Mouse (Mus musculus): Measurements from ENCODE around the gene Naa10. TPM values are rescaled to one million over a fixed set of nuclear protein-coding genes. Genes with fewer than 3 reads are reported as not detected.

Naa10 gene
- polyA plus RNA-seq, 1 experiment from 2014 or later, result 98.4 TPM

GRCm38 (mm10) chrX:73911156-73911555, 10.6 kb downstream of the Naa10 start:
- Histone ChIP-seq H3K9ac (no peak overlapping the region), H3K9me3 (no peaks in the 10 kb centered on the region), H3K4me1 (replicated peaks) (0 out of 2 replicates have a peak, but pooled peaks cover 2% of the 10 kb centered on the region), H3K4me3 (no peak overlapping the region), H3K4me2 (peak overlapping the region; percentile 44), H3K36me3 (no peaks in the 10 kb centered on the region), H3K27ac (replicated peaks) (no peak overlapping the region), H3K27me3 (no peaks in the 10 kb centered on the region)
- no peak for ATAC-seq (ENCODE audit: low FRiP score, low read depth)
- WGBS, result 34% methylated on average over 22 of the region's 26 CpGs

DNA sequence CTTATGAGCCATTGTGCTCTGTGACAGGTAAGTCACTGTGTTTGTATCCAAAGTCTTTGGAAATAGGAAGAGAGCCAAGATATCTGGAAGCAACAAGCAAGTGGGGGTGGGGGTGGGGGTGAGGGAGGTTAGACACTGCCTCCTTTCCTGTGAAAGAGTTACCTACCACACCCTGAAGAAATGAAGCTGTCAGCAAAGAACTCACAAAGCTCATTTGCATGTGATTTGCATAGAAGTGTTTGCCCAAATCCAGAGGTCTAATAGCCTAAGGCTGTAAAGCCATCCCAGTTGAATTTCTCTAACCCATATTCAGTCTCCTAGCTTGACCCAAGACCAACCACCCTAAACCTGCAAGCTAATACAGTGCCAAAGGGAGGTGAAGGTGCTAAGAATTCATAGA, 11.3 kb downstream of the Naa10 start:
- Histone ChIP-seq H3K4me1 (replicated peaks) (0 out of 2 replicates have a peak, but pooled peaks cover 2% of the 10 kb centered on the region), H3K9me3 (no peaks in the 10 kb centered on the region), H3K27me3 (no peaks in the 10 kb centered on the region), H3K4me3 (no peak overlapping the region), H3K36me3 (no peaks in the 10 kb centered on the region), H3K9ac (no peak overlapping the region), H3K27ac (replicated peaks) (no peak overlapping the region), H3K4me2 (0 out of 2 replicates have a peak overlapping the region, but pooled peaks have one; percentile 44)
- no peak for ATAC-seq (ENCODE audit: low FRiP score, low read depth)

- 0 out of 2 replicates have a peak, but pooled peaks cover 2% of the 10 kb centered on the region for H3K4me1 ChIP-seq (replicated peaks)
- no peak overlapping the region for H3K9ac ChIP-seq
- H3K9me3 ChIP-seq, result no peaks in the 10 kb centered on the region
- H3K36me3 ChIP-seq, result no peaks in the 10 kb centered on the region
- no peak overlapping the region for H3K4me3 ChIP-seq
- no peak for ATAC-seq (ENCODE audit: low FRiP score, low read depth)
- 100% methylated on average over 1 of the region's 1 CpGs for WGBS
- H3K4me2 ChIP-seq, result no peak overlapping the region
- no peaks in the 10 kb centered on the region for H3K27me3 ChIP-seq
- no peak overlapping the region for H3K27ac ChIP-seq (replicated peaks)
These were observed 11.7 kb downstream of the Naa10 start for GRCm38 (mm10) chrX:73910049-73910448.

GRCm38 (mm10) chrX:73897959-73898358, 23.8 kb downstream of the Naa10 start:
- Histone ChIP-seq H3K27ac (replicated peaks) (no peak overlapping the region), H3K36me3 (no peaks in the 10 kb centered on the region), H3K4me1 (replicated peaks) (no peaks in the 10 kb centered on the region), H3K9ac (no peak overlapping the region), H3K4me2 (no peak overlapping the region), H3K4me3 (no peak overlapping the region), H3K9me3 (no peaks in the 10 kb centered on the region), H3K27me3 (no peaks in the 10 kb centered on the region)
- WGBS, result 73% methylated on average over 3 of the region's 3 CpGs
- no peak for ATAC-seq (ENCODE audit: low FRiP score, low read depth)

- H3K27ac ChIP-seq (replicated peaks), result no peak within 1 kb of the TSS
- H3K9ac ChIP-seq, result no peak within 1 kb of the TSS
- ATAC-seq (ENCODE audit: low FRiP score, low read depth), result no peak
- H3K27me3 ChIP-seq, result no peaks in the 10 kb centered on the region
- H3K4me2 ChIP-seq, result no peak within 1 kb of the TSS
- no peaks in the 10 kb centered on the region for H3K9me3 ChIP-seq
- WGBS, result 22% methylated on average over 2 of the region's 2 CpGs
- no peak within 1 kb of the TSS for H3K4me3 ChIP-seq
- no peaks in the 10 kb centered on the region for H3K4me1 ChIP-seq (replicated peaks)
- no peaks in the 10 kb centered on the region for H3K36me3 ChIP-seq
These were observed 26.0 kb downstream of the Naa10 start, which contains the start of gene L1cam for GRCm38 (mm10) chrX:73895719-73896118. Gene L1cam, minus strand, starts transcription at chrX:73896105.

DNA sequence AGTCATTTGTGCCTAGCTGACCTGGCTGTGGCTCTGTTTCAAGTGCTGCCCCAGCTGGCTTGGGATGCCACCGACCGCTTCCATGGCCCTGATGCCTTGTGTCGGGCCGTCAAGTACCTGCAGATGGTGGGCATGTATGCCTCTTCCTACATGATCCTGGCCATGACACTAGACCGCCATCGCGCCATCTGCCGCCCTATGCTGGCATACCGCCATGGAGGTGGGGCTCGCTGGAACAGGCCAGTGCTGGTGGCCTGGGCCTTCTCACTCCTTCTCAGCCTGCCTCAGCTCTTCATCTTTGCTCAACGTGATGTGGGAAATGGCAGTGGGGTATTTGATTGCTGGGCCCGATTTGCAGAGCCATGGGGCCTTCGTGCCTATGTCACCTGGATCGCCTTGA, 28.9 kb downstream of the Naa10 start:
- Histone ChIP-seq H3K9me3 (no peaks in the 10 kb centered on the region), H3K9ac (no peak overlapping the region), H3K27ac (replicated peaks) (no peak overlapping the region), H3K4me3 (no peak overlapping the region), H3K36me3 (no peaks in the 10 kb centered on the region), H3K27me3 (no peaks in the 10 kb centered on the region), H3K4me1 (replicated peaks) (no peaks in the 10 kb centered on the region), H3K4me2 (no peak overlapping the region)
- WGBS, result 95% methylated on average over 14 of the region's 14 CpGs
- no peak for ATAC-seq (ENCODE audit: low FRiP score, low read depth)

DNA sequence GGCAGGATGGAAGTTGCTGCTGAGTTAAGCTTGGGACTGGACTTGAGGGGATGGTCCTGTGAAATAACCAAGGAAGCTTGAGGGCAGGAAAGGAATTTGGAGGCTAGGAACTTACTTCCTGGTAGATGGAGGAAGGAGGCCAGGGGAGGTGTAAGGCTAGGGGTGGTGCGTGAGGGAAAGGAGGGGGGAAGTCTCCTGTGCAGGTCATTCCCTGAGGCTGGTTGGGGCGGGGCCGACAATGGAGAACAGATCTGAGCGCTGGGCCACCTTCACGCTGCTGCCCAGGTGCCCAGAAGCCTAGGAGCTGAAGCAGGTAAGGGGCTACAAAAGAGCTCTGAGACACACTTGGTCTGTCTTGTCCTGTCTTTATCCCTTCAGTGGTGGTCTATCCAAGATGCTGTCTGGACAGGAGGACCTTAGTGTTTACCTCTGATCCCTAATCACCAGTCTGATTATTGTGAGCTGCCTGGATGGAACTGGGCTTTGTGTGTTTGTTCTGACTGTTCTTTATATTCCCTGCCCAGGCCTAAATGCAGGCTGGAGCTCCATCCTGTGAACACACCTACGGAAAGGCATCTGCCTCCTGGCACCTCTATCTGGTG, 30.1 kb downstream of the Naa10 start, which contains the start of gene Avpr2:
Gene Avpr2 (plus strand): TSS at position 552 of the 602 bp plus-strand sequence.
- Histone ChIP-seq H3K9ac (no peak within 1 kb of the TSS), H3K9me3 (no peaks in the 10 kb centered on the region), H3K4me1 (replicated peaks) (no peaks in the 10 kb centered on the region), H3K27me3 (no peaks in the 10 kb centered on the region), H3K36me3 (no peaks in the 10 kb centered on the region), H3K4me2 (no peak within 1 kb of the TSS), H3K4me3 (no peak within 1 kb of the TSS), H3K27ac (replicated peaks) (no peak within 1 kb of the TSS)
- 78% methylated on average over 6 of the region's 6 CpGs for WGBS
- ATAC-seq (ENCODE audit: low FRiP score, low read depth), result no peak

DNA sequence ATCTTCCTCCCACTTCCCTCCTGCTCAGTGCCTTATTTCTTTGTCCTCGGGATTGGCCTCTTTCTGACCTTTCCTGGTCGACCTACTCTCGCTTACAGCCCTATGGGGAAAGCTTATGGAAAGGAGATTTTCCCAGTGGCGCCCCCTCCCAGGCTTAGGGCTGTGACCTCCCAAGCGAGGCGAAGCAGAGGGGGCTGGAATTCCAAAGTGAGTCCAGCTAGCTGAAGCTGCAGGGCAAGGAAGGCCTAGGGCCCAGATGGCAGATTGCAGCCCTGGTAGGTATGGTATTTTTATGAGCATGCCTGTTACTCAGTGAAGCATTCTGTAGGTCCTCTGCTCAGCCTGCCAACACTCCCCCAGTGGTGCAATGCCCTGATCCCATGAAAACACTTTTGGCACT, 40.3 kb downstream of the Naa10 start:
- Histone ChIP-seq H3K36me3 (no peaks in the 10 kb centered on the region), H3K9ac (peak overlapping the region; percentile 70; the same call in 1 of the 2 replicates), H3K9me3 (no peaks in the 10 kb centered on the region), H3K27me3 (no peaks in the 10 kb centered on the region), H3K4me3 (peak overlapping the region; percentile 60; the same call in 1 of the 2 replicates), H3K4me1 (replicated peaks) (peaks cover 18% of the 10 kb centered on the region), H3K4me2 (peak overlapping the region; percentile 61), H3K27ac (replicated peaks) (peak overlapping the region; percentile 83)
- WGBS, result 22% methylated on average over 6 of the region's 6 CpGs
- ATAC-seq (ENCODE audit: low FRiP score, low read depth), result peak; percentile 10

DNA sequence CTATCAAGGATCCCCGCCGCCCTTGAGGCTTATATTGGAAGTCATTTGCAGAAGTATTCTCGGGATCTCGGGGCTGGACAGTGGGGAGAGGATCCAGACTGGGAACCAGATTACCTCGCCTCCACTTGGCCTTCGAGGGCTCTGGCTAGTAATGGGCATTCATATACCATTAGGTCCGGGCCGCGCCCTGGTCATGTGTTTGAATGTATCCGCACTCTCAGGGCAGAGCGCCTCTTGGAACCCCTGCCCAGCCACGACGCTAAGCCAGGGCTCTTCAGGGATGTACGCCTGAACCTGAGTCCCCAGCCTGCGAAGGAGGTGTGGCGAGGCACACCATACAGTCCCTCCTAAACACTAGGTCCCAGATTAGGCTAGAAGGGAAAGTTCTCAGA, 40.7 kb downstream of the Naa10 start:
- Histone ChIP-seq H3K4me1 (replicated peaks) (peaks cover 19% of the 10 kb centered on the region), H3K36me3 (no peaks in the 10 kb centered on the region), H3K4me3 (peak overlapping the region; percentile 60), H3K9me3 (no peaks in the 10 kb centered on the region), H3K9ac (peak overlapping the region; percentile 70), H3K27me3 (no peaks in the 10 kb centered on the region), H3K4me2 (peak overlapping the region; percentile 61), H3K27ac (replicated peaks) (peak overlapping the region; percentile 83)
- 30% methylated on average over 16 of the region's 16 CpGs for WGBS
- peak; percentile 45 for ATAC-seq (ENCODE audit: low FRiP score, low read depth)

DNA sequence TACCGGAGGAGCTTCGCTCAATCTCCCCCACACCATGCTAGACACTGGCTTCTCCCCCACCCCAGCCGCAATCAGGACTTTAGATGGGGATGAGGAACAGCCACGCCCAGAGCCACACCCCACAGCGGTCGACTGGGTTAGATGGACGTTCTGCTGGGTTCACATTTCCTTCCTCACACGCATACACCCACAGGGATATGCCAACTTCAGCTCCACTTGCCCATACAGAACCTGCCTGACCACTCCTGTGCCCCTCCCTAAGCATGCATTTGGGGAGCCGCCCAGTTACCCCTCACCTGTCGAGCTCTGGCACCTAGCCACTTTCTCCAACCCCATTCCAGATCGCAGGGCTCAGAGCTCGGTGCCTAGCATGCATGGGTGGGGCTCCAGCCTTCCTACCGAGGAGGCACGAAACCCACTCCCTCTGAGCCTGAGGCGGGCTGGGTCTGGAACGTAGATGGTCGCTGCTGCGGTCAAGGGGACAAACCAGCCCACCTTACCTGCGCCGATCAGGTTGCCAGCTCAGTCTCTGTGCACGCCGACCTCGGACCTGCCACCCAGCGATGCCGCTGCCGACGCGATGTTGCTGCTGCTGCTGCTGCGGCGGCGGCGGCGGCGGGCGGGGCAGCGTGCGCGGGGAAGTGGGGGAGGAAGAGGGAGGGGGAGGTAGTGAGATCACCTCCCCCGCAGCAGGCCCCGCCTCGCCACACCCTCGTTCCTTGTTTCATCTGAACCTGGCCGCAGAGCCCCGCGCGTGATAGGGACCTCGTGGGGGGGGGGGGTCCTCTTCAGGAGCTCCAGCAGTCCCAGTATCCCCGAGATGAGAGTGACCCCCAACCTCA, 41.3 kb downstream of the Naa10 start:
- Histone ChIP-seq H3K4me3 (peak overlapping the region; percentile 60), H3K9me3 (no peaks in the 10 kb centered on the region), H3K9ac (peak overlapping the region; percentile 70), H3K4me2 (peak overlapping the region; percentile 61), H3K4me1 (replicated peaks) (peaks cover 25% of the 10 kb centered on the region), H3K27ac (replicated peaks) (peak overlapping the region; percentile 83), H3K27me3 (no peaks in the 10 kb centered on the region), H3K36me3 (no peaks in the 10 kb centered on the region)
- ATAC-seq (ENCODE audit: low FRiP score, low read depth), result peak; percentile 73
- 26% methylated on average over 31 of the region's 48 CpGs for WGBS

DNA sequence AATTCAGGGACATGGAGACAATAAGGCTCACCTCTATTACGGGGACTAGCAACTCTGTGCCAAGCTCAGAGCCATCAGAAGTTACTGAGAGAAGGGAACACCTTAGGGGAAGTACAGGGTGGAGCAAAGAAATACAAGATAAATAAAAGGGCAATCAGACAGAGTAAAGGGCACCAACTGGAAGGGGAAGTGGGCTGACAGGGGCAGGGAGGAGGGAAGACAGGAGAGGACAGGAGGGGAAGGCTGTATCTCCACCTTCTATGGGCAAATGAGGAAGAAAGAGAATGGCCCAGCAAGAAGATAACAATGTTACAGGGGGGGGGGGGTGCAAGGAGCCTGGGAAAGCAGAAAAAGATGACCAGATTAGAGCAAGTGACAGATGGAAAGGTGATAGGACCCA, 44.7 kb downstream of the Naa10 start:
- Histone ChIP-seq H3K9me3 (no peaks in the 10 kb centered on the region), H3K9ac (no peak overlapping the region), H3K36me3 (no peaks in the 10 kb centered on the region), H3K4me3 (no peak overlapping the region; the same call in 1 of the 2 replicates), H3K27me3 (no peaks in the 10 kb centered on the region), H3K4me1 (replicated peaks) (peaks cover 25% of the 10 kb centered on the region), H3K4me2 (peak overlapping the region; percentile 40), H3K27ac (replicated peaks) (no peak overlapping the region)
- no peak for ATAC-seq (ENCODE audit: low FRiP score, low read depth)
- 91% methylated on average over 1 of the region's 1 CpGs for WGBS

- H3K9me3 ChIP-seq, result no peaks in the 10 kb centered on the region
- WGBS, result 68% methylated on average over 2 of the region's 2 CpGs
- H3K27me3 ChIP-seq, result no peaks in the 10 kb centered on the region
- no peak overlapping the region for H3K27ac ChIP-seq (replicated peaks)
- ATAC-seq (ENCODE audit: low FRiP score, low read depth), result no peak
- H3K4me2 ChIP-seq, result peak overlapping the region; percentile 40
- 0 out of 2 replicates have a peak overlapping the region, but pooled peaks have one; percentile 7 for H3K4me3 ChIP-seq
- no peak overlapping the region for H3K9ac ChIP-seq
- H3K4me1 ChIP-seq (replicated peaks), result peaks cover 20% of the 10 kb centered on the region
- no peaks in the 10 kb centered on the region for H3K36me3 ChIP-seq
These were observed 45.9 kb downstream of the Naa10 start for GRCm38 (mm10) chrX:73875881-73876280.
